Mouse (Mus musculus) heart, embryonic 13.5 days (tissue): ENCODE results near the gene Tmem53. TPM values are rescaled to one million over a fixed set of nuclear protein-coding genes. Genes with fewer than 3 reads are reported as not detected.

Source experiments
- polyA plus RNA-seq: library from polyadenylated mRNA; unstranded; fragments of >200 nt; fragmentation: Nextera tagmentation; extraction: Ambion mirVana; gene quantifications from 2 replicates; pipeline ENCODE4 v1.2.1, GENCODE M21; 2015

Gene Tmem53
- polyA plus RNA-seq, 1 experiment from 2014 or later, result 25.0 TPM

Other genes with a start within 250 kb of the Tmem53 start
- gene Eif2b3, start 232.5 kb upstream of the Tmem53 start, polyA plus RNA-seq, result 25.4 and 25.5 TPM in 2 replicates
- 3.1 and 3.6 TPM in 2 replicates for gene Ptch2, start 155.9 kb upstream of the Tmem53 start, polyA plus RNA-seq
- 2.8 and 3.1 TPM in 2 replicates for gene Btbd19, start 126.2 kb upstream of the Tmem53 start, polyA plus RNA-seq
- not detected in 2 replicates for gene Tctex1d4, start 125.2 kb upstream of the Tmem53 start, polyA plus RNA-seq
- gene Plk3, start 118.0 kb upstream of the Tmem53 start, polyA plus RNA-seq, result 2.1 TPM in 2 replicates
- gene Rps8, start 95.7 kb upstream of the Tmem53 start, polyA plus RNA-seq, result 616 and 654 TPM in 2 replicates
- 42.0 and 44.2 TPM in 2 replicates for gene Kif2c, start 69.3 kb upstream of the Tmem53 start, polyA plus RNA-seq
- gene Armh1, start 174 bp downstream of the Tmem53 start, polyA plus RNA-seq, result 0.35 and 0.51 TPM in 2 replicates
- 46.0 and 46.1 TPM in 2 replicates for gene Rnf220, start 245.1 kb downstream of the Tmem53 start, polyA plus RNA-seq